Mouse (Mus musculus) common myeloid progenitor, adult 5-6 weeks (primary cell): ENCODE data around the gene Hist1h3h. TPM values are rescaled to one million over a fixed set of nuclear protein-coding genes. Genes with fewer than 3 reads are reported as not detected.

ENCODE experiments used
- total RNA-seq: library from RNA; stranded (forward); fragments of 200-1000, 187-1606 nt; gene quantifications from 2 replicates; pipeline ENCODE4 v1.2.3, GENCODE M21; 2017

The Hist1h3h gene
- total RNA-seq, 1 experiment from 2014 or later = 293 TPM

Other genes with a start within 250 kb of the Hist1h3h start
- gene Nkapl, start 249.2 kb upstream of the Hist1h3h start, total RNA-seq = 0.19 TPM in 1 of 2 replicates, not detected in the other
- gene Zkscan4, start 238.8 kb upstream of the Hist1h3h start, total RNA-seq = 0.73 and 1.4 TPM in 2 replicates
- not detected in 2 replicates for gene Gm10065, start 238.2 kb upstream of the Hist1h3h start, total RNA-seq
- 0.37 and 0.44 TPM in 2 replicates for gene AK157302, start 222.4 kb upstream of the Hist1h3h start, total RNA-seq
- gene Gm11273, start 216.2 kb upstream of the Hist1h3h start, total RNA-seq = 8.5 and 11.7 TPM in 2 replicates
- gene Zkscan8, start 186.5 kb upstream of the Hist1h3h start, total RNA-seq = 12.4 and 14.7 TPM in 2 replicates
- gene Olfr1366, start 174.9 kb upstream of the Hist1h3h start, total RNA-seq = not detected in 2 replicates
- gene Olfr1535, start 157.8 kb upstream of the Hist1h3h start, total RNA-seq = not detected in 2 replicates
- gene Olfr1364, start 135.9 kb upstream of the Hist1h3h start, total RNA-seq = not detected in 2 replicates
- gene Olfr1362, start 103.6 kb upstream of the Hist1h3h start, total RNA-seq = not detected in 2 replicates
- gene Olfr11, start 75.1 kb upstream of the Hist1h3h start, total RNA-seq = not detected in 2 replicates
- gene Olfr1361, start 54.3 kb upstream of the Hist1h3h start, total RNA-seq = not detected in 2 replicates
- gene Olfr1360, start 40.3 kb upstream of the Hist1h3h start, total RNA-seq = not detected in 2 replicates
- not detected in 2 replicates for gene Olfr1359, start 19.5 kb upstream of the Hist1h3h start, total RNA-seq
- gene Hist1h2bl, start 1.5 kb upstream of the Hist1h3h start, total RNA-seq = 401 and 517 TPM in 2 replicates
- gene Hist1h2ai, start 1.2 kb upstream of the Hist1h3h start, total RNA-seq = 1,241 and 1,337 TPM in 2 replicates
- gene Hist1h2bm, start 4.4 kb downstream of the Hist1h3h start, total RNA-seq = 379 and 469 TPM in 2 replicates
- 469 and 581 TPM in 2 replicates for gene Hist1h4j, start 17.4 kb downstream of the Hist1h3h start, total RNA-seq
- 4,229 and 5,615 TPM in 2 replicates for gene Hist1h4k, start 32.8 kb downstream of the Hist1h3h start, total RNA-seq
- 950 and 1,047 TPM in 2 replicates for gene Hist1h2ak, start 36.2 kb downstream of the Hist1h3h start, total RNA-seq
- 1,475 and 1,634 TPM in 2 replicates for gene Hist1h2bn, start 36.5 kb downstream of the Hist1h3h start, total RNA-seq
- gene Hist1h1b, start 63.0 kb downstream of the Hist1h3h start, total RNA-seq = 1,123 and 1,267 TPM in 2 replicates
- 252 and 264 TPM in 2 replicates for gene Hist1h3i, start 65.7 kb downstream of the Hist1h3h start, total RNA-seq
- 413 and 544 TPM in 2 replicates for gene Hist1h2an, start 69.6 kb downstream of the Hist1h3h start, total RNA-seq
- gene Hist1h2bp, start 69.8 kb downstream of the Hist1h3h start, total RNA-seq = 69.7 and 70.4 TPM in 2 replicates
- 106 and 143 TPM in 2 replicates for gene Hist1h2bq, start 92.5 kb downstream of the Hist1h3h start, total RNA-seq
- 626 and 966 TPM in 2 replicates for gene Hist1h2ao, start 92.8 kb downstream of the Hist1h3h start, total RNA-seq
- gene Hist1h4m, start 94.1 kb downstream of the Hist1h3h start, total RNA-seq = 3,201 and 5,019 TPM in 2 replicates
- gene Hist1h4n, start 114.5 kb downstream of the Hist1h3h start, total RNA-seq = 2,940 and 3,195 TPM in 2 replicates
- 1,879 and 2,229 TPM in 2 replicates for gene Hist1h2ap, start 115.8 kb downstream of the Hist1h3h start, total RNA-seq
- 234 and 268 TPM in 2 replicates for gene Hist1h2br, start 116.1 kb downstream of the Hist1h3h start, total RNA-seq
- 13.1 and 13.9 TPM in 2 replicates for gene Zfp184, start 227.4 kb downstream of the Hist1h3h start, total RNA-seq